8 mouse cellular contexts compared by ENCODE assay signal in the genomic region with DNA sequence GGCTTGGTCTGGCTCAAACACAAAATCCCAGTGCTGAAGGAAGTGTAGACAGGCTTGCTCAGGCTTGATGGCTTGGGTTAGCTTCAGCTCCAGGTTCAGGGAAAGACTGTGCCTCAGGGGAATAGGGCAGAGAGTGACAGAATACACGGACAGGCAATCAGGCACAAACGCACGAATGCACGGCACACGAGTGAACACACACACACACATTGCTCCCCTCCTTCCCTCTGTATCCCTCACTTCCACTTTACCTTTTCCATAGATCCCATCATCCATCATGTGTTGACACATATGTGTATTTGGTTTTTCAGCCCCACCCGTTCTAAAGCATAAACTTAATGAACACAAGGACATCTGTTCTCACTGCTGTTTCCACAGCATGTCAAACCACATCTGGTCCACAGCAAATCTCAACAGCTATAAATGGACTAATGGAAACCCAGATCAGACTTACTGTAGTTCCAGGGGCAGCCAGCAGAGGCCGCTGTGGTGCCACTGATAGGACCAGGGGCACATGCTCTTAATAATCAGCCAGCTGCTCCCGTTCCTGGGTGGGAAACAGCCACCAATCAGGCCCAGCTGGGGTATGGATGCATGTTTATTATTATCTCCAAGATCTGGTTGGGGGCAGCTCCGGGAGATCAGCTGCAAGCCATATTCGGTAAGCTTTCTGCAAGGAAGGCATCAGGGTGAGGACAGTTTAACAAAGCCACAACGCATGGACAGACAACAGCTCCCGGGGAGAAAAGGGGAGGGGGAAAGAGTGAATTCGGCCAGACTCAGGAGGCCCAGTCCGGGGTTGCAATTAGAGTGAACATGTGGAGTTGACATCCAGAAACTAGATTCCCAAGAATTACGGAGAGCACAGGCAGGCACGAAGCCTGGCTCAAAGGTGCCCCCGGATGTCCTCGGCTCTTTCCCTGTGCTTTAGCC. TPM values are rescaled to one million over a fixed set of nuclear protein-coding genes. Genes with fewer than 3 reads are reported as not detected.
A peak's percentile ranks its signal among the peaks of the same experiment; 100 is the strongest.
DNase-seq lines count a peak whose midpoint lies in the region; ATAC-seq and TF ChIP-seq lines count a peak whose summit lies in the region.

No protein-coding gene starts in this region.

- H3K9ac ChIP-seq in forebrain, embryonic 12.5 days, result no peak overlapping the region
- no peak overlapping the region for H3K9ac ChIP-seq in heart, postnatal 0 days (replicated peaks; ENCODE audit: low read depth, low read length)
- no peak overlapping the region for H3K9ac ChIP-seq in liver, embryonic 14.5 days (replicated peaks)
- H3K9ac ChIP-seq in neural tube, embryonic 13.5 days, result peak overlapping the region; percentile 50; the same call in 1 of the 2 replicates

- H3K27ac ChIP-seq in forebrain, embryonic 12.5 days, result peak overlapping the region; percentile 61
- no peak overlapping the region for H3K27ac ChIP-seq in heart, postnatal 0 days (ENCODE audit: low read depth)
- no peak overlapping the region for H3K27ac ChIP-seq in liver, embryonic 14.5 days
- H3K27ac ChIP-seq in neural tube, embryonic 13.5 days (replicated peaks), result peak overlapping the region; percentile 69

- no peak overlapping the region for H3K4me3 ChIP-seq in forebrain, embryonic 12.5 days (replicated peaks)
- no peak overlapping the region for H3K4me3 ChIP-seq in heart, postnatal 0 days (ENCODE audit: low read depth, low read length)
- H3K4me3 ChIP-seq in liver, embryonic 14.5 days (ENCODE audit: insufficient read depth in 1 of 2, low read depth in 2 of 2, low read length in 2 of 2), result no peak overlapping the region
- H3K4me3 ChIP-seq in neural tube, embryonic 13.5 days, result no peak overlapping the region

- WGBS in forebrain, embryonic 12.5 days, result 30% methylated on average over 18 of the region's 18 CpGs
- 39% methylated on average over 18 of the region's 18 CpGs for WGBS in heart, postnatal 0 days
- WGBS in liver, embryonic 14.5 days (ENCODE audit: insufficient replicate concordance), result 42% methylated on average over 18 of the region's 18 CpGs
- WGBS in neural tube, embryonic 13.5 days, result 17% methylated on average over 18 of the region's 18 CpGs

- H3K9me3 ChIP-seq in forebrain, embryonic 12.5 days, result no peaks in the 10 kb centered on the region
- H3K9me3 ChIP-seq in heart, postnatal 0 days (replicated peaks; ENCODE audit: control insufficient read depth, low read length), result no peaks in the 10 kb centered on the region
- no peaks in the 10 kb centered on the region for H3K9me3 ChIP-seq in liver, embryonic 14.5 days (ENCODE audit: control insufficient read depth, low read length)
- no peaks in the 10 kb centered on the region for H3K9me3 ChIP-seq in neural tube, embryonic 13.5 days

- no peak for TF ChIP-seq EP300 in heart, postnatal 0 days (IDR thresholded peaks at IDR 0.05; ENCODE audit: low read depth)
- no peak for TF ChIP-seq EP300 in liver, embryonic 14.5 days (IDR thresholded peaks at IDR 0.05; ENCODE audit: low read depth)

- no peaks in the 10 kb centered on the region for H3K36me3 ChIP-seq in forebrain, embryonic 12.5 days (replicated peaks)
- no peaks in the 10 kb centered on the region for H3K36me3 ChIP-seq in heart, postnatal 0 days (replicated peaks; ENCODE audit: control insufficient read depth, insufficient read depth, low read length)
- H3K36me3 ChIP-seq in liver, embryonic 14.5 days (replicated peaks; ENCODE audit: control insufficient read depth, insufficient read depth, low read depth), result no peaks in the 10 kb centered on the region
- no peaks in the 10 kb centered on the region for H3K36me3 ChIP-seq in neural tube, embryonic 13.5 days

- H3K27me3 ChIP-seq in forebrain, embryonic 12.5 days, result peaks cover 28% of the 10 kb centered on the region; the same call in 1 of the 2 replicates
- 0 out of 2 replicates have a peak, but pooled peaks cover 2% of the 10 kb centered on the region for H3K27me3 ChIP-seq in heart, postnatal 0 days (ENCODE audit: control insufficient read depth, insufficient read depth, low read length)
- H3K27me3 ChIP-seq in liver, embryonic 14.5 days (ENCODE audit: control insufficient read depth, insufficient read depth, low read length), result no peaks in the 10 kb centered on the region
- H3K27me3 ChIP-seq in neural tube, embryonic 13.5 days, result peaks cover 2% of the 10 kb centered on the region

- peak; percentile 97 for TF ChIP-seq CTCF in heart, postnatal 0 days (IDR thresholded peaks at IDR 0.05; ENCODE audit: low read depth)
- TF ChIP-seq CTCF in liver, embryonic 14.5 days (IDR thresholded peaks at IDR 0.05; ENCODE audit: low read depth), result peak; percentile 98

- ATAC-seq in CD4-positive, CD25-positive, alpha-beta regulatory T cell, adult 4 months, result peak; percentile 65
- ATAC-seq in forebrain, embryonic 12.5 days (ENCODE audit: low FRiP score), result peak; percentile 83
- ATAC-seq in heart, postnatal 0 days (ENCODE audit: insufficient read depth, low read depth), result peak; percentile 44
- ATAC-seq in liver, embryonic 14.5 days (ENCODE audit: insufficient read depth), result 0 out of 2 replicates have a peak, but pooled peaks have one; percentile 26
- peak; percentile 75 for ATAC-seq in neural tube, embryonic 13.5 days (ENCODE audit: low read depth)

- DNase-seq in c-Kit-positive CD71-positive TER-119-negative erythroid progenitor cells, embryonic 14.5 days (ENCODE audit: low read depth), result peak; percentile 59
- peak; percentile 52 for DNase-seq in heart, postnatal 0 days (ENCODE audit: low spot score)
- peak; percentile 66 to 89 for DNase-seq in kidney, postnatal 36 days
- DNase-seq in liver, embryonic 14.5 days (ENCODE audit: low read depth in 3 of 3, low spot score in 3 of 3), result peak; percentile 27 to 47 (median 28)
- DNase-seq in telencephalon, adult 2 months (ENCODE audit: low read depth, low spot score), result peak; percentile 34

- H3K4me2 ChIP-seq in forebrain, embryonic 12.5 days, result peak overlapping the region; percentile 41
- H3K4me2 ChIP-seq in heart, postnatal 0 days (ENCODE audit: low read depth, low read length), result peak overlapping the region; percentile 13; the same call in 1 of the 2 replicates
- H3K4me2 ChIP-seq in liver, embryonic 14.5 days (ENCODE audit: low read depth), result no peak overlapping the region
- H3K4me2 ChIP-seq in neural tube, embryonic 13.5 days, result peak overlapping the region; percentile 40

- H3K4me1 ChIP-seq in forebrain, embryonic 12.5 days, result peaks cover 32% of the 10 kb centered on the region
- H3K4me1 ChIP-seq in heart, postnatal 0 days (ENCODE audit: control insufficient read depth, insufficient read depth), result no peaks in the 10 kb centered on the region
- no peaks in the 10 kb centered on the region; a peak in 1 of 4 replicates for H3K4me1 ChIP-seq in liver, embryonic 14.5 days (replicated peaks; ENCODE audit: control insufficient read depth in 2 of 2, insufficient read depth in 2 of 2, low read length in 1 of 2)
- peaks cover 44% of the 10 kb centered on the region for H3K4me1 ChIP-seq in neural tube, embryonic 13.5 days (replicated peaks)

RNA-seq across cellular contexts. Expression of gene Mfap3, which starts 30.4 kb away (rescaled TPM):
- polyA plus RNA-seq in CD4-positive, CD25-positive, alpha-beta regulatory T cell, adult 4 months (2017; shearing (Covaris generic)), result 10 to 100 TPM; 44.6 to 46.0 TPM
- polyA plus RNA-seq in forebrain, embryonic 12.5 days (2016; fragmentation: Nextera tagmentation; extraction: Ambion mirVana), result 51.6 and 58.1 TPM in 2 replicates
- total RNA-seq in heart, postnatal 0 days (2014; rRNA removed; ENCODE audit: low replicate concordance), result 16.3 and 19.4 TPM in 2 replicates
- 19.5 and 23.1 TPM in 2 replicates for polyA plus RNA-seq in heart, postnatal 0 days (2015; fragmentation: Nextera tagmentation; extraction: Ambion mirVana)
- 4.8 and 5.4 TPM in 2 replicates for polyA plus RNA-seq in liver, embryonic 14.5 days (2012; rRNA removed)
- 10.8 and 11.7 TPM in 2 replicates for polyA plus RNA-seq in liver, embryonic 14.5 days (2014; fragmentation: Nextera tagmentation; extraction: Ambion mirVana)
- polyA plus RNA-seq in neural tube, embryonic 13.5 days (2015; fragmentation: Nextera tagmentation; extraction: Ambion mirVana), result 52.1 and 63.8 TPM in 2 replicates

RNA-seq across cellular contexts. Expression of gene Fam114a2, which starts 30.5 kb away (rescaled TPM):
- 100 to 1,000 TPM; 117 to 160 TPM for polyA plus RNA-seq in CD4-positive, CD25-positive, alpha-beta regulatory T cell, adult 4 months (2017; shearing (Covaris generic))
- polyA plus RNA-seq in forebrain, embryonic 12.5 days (2016; fragmentation: Nextera tagmentation; extraction: Ambion mirVana), result 79.0 and 81.5 TPM in 2 replicates
- 23.6 and 41.8 TPM in 2 replicates for total RNA-seq in heart, postnatal 0 days (2014; rRNA removed; ENCODE audit: low replicate concordance)
- 50.6 and 56.2 TPM in 2 replicates for polyA plus RNA-seq in heart, postnatal 0 days (2015; fragmentation: Nextera tagmentation; extraction: Ambion mirVana)
- polyA plus RNA-seq in liver, embryonic 14.5 days (2012; rRNA removed), result 12.0 and 15.3 TPM in 2 replicates
- 17.6 and 18.8 TPM in 2 replicates for polyA plus RNA-seq in liver, embryonic 14.5 days (2014; fragmentation: Nextera tagmentation; extraction: Ambion mirVana)
- polyA plus RNA-seq in neural tube, embryonic 13.5 days (2015; fragmentation: Nextera tagmentation; extraction: Ambion mirVana), result 91.6 and 100 TPM in 2 replicates

Comparison
In these comparisons a context has a peak if more than half of its experiments do, and no peak if none do; other contexts are left out.
1. ATAC-seq: peak in every context shown above with its lines; median percentile 83 in forebrain, embryonic 12.5 days; 75 in neural tube, embryonic 13.5 days; 65 in CD4-positive, CD25-positive, alpha-beta regulatory T cell, adult 4 months; 44 in heart, postnatal 0 days; 26 in liver, embryonic 14.5 days.
2. H3K27ac ChIP-seq: peak in forebrain, embryonic 12.5 days (single experiment) and neural tube, embryonic 13.5 days (single experiment); none in heart, postnatal 0 days (single experiment) and liver, embryonic 14.5 days (single experiment).
3. Peak in every context shown above with its lines, with median percentiles within 50 percentile points of each other: DNase-seq.